Mouse (Mus musculus): ENCODE data around the gene Ccnk. TPM values are rescaled to one million over a fixed set of nuclear protein-coding genes. Genes with fewer than 3 reads are reported as not detected.

The Ccnk gene
- total RNA-seq, 2 experiments from 2014 or later: 30.5 to 32.8 TPM

DNA sequence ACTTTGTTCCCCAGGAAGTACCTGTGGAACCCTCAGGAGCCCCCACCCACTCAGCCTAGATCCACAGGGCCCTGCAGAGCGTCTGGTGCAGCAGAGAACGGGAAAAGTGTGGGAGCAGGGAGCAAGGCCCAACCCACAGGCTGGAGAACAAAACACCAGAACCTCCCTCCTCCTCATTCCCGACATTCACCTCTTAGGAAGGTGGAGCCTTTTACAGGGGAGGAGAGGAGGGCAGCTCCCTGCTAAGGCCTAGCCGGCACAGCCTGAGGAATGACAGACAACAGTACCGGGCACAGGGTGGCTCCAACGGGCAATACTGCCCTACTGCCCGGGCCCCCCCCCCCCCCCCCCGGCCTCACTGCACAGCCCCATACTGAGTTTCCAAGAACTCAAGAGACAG is 44.0 kb downstream of the Ccnk start:
- DNase-seq: no peak

DNA sequence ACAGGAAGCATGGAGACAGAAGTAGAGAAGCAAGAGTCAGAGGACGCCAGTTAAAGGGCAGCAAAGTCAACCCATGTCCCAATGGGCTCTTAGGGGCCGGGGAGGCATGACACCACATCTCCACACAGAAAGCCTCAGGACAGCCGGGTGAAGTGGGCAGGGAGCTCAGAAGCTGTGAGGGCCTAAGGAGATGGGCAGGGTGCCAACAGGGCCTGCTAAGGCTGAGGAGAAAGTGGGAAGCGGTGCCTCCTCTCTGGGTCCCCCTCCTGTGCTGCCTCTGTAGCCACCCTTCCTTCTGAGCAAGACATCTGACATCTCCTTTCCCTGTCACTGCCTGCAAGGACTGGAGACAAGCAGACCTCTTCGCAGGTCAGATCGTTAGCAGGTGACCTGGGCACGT is 46.4 kb downstream of the Ccnk start:
- peak; percentile 51 for DNase-seq

DNA sequence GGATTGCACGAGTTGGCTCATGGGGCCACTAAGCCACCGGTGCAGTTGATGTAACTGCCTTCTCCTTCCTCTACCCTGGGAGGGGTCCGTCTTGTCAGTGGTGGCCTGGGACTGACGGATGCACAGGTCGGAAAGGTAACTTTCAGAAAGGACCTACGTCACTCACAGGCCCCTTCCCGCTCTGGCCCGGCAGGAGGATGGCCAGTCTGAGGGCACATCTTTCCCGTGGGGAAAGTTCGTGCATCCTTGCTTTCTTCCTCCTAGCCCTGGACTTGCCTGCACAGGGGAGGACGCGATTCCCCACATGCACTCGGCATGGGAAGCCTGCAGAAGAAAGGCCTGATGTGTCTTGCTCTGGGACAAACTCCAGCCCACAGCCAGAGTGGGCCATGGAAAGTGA is 46.8 kb downstream of the Ccnk start:
- no peak for DNase-seq

DNA sequence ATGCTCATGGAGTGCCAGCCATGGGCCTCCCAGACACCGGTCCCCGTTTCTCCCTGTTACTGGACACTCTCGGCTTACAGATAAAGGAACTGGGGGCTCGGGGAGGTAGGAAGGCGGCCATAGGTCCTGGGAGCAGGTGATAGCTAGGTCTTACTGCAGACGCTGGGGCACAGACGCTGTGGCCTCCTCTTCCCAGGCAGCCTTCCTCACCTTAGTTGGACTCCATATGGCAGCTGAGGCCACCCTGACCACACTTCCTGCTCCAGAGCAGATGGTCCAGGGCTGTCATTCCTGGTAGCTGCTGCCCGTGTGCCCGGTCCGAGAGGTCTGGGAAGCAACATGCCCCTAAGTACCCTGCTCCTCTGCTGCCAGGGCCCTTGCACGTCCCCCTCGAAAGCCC is 47.6 kb downstream of the Ccnk start:
- DNase-seq: no peak

GRCm38 (mm10) chr12:108227527-108227926 is 48.1 kb downstream of the Ccnk start:
- DNase-seq: no peak

GRCm38 (mm10) chr12:108230077-108230476 is 50.7 kb downstream of the Ccnk start:
- no peak for DNase-seq

- peak; percentile 80 for DNase-seq
Measured at GRCm38 (mm10) chr12:108230821-108231794, 51.7 kb downstream of the Ccnk start.

DNA sequence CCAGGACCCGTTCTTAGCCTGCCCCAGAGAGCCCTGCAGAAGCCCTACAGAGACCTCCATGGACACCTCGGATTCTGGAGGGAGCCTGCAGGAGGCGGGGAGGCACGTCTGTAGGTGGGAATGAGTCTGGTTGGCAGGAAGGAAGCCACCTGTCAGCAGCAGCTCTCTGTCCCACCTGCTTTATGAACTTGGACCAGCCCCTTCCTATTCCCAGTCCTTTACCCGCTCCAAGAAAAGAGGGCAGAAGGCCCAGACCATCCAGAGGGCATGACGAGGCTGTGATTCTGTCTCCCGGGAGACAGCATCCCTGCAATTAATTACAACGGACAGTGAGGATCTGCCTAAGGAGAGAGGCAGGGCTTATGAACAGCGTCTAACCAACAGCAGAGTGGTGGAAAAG is 52.5 kb downstream of the Ccnk start:
- DNase-seq: no peak

- DNase-seq: no peak
Measured at GRCm38 (mm10) chr12:108233736-108234135, 54.4 kb downstream of the Ccnk start.

DNA sequence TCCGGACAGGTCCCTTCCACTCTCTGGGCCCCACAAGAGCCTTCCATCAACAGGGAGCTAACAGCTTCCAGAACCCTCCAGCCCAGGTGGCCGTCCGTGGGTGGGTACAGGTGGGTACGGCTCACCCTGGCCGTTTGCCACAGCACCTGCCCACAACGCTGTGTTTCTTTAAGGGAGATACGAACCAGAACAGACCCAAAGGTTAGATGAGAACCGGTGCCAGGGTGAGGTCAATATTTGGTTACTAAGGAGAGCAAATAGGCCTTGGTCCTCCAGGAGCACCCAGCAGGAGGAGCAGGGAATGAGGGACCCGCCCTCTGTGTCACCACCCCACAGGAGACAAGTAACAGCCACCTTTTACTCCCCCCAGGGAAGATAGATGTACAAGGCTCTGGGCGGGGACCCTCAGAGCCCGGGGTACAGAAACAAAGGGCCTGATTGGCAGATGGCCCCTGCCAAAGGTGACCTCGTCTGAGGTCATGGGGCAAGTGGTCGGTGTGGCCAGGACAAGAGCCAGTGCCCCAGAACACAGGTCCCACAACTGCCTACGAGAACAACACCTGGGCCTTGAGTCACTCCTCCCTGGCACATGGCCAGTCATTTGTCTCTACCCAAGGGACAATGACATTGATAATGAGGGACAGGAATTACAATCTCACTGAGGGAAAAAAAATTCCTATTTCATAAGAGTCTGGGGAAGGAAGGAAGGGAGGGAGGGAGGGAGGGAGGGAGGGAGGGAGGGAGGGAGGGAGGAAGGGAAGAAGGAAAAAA is 55.6 kb downstream of the Ccnk start:
- DNase-seq: no peak

DNA sequence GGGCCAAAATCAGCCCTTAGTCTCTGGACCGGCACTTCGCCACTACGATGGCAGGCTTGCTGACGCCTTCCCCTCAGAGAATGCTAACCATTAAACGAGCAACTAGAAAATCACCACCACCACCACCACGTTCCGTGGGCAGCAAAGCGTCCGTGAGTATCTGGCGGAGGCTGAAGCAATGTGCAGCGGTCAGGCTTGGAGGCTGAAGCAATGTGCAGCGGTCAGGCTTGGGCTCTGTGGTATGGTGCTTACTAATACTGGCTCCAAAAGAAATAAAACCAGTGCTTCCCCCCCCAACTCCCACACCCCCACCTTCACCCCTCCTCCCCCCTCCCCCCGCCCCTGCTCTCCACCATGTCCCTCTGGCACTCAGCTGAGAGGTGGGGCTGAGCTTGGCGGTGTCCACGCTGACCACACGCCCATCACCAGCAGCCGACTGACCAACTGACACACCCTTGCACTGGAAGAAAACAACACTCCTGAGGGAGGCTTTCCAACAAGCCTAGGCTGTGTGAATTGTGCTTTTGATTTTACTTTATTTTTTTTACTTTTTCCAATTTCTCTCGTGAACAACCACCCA is 56.7 kb downstream of the Ccnk start:
- DNase-seq: no peak

DNA sequence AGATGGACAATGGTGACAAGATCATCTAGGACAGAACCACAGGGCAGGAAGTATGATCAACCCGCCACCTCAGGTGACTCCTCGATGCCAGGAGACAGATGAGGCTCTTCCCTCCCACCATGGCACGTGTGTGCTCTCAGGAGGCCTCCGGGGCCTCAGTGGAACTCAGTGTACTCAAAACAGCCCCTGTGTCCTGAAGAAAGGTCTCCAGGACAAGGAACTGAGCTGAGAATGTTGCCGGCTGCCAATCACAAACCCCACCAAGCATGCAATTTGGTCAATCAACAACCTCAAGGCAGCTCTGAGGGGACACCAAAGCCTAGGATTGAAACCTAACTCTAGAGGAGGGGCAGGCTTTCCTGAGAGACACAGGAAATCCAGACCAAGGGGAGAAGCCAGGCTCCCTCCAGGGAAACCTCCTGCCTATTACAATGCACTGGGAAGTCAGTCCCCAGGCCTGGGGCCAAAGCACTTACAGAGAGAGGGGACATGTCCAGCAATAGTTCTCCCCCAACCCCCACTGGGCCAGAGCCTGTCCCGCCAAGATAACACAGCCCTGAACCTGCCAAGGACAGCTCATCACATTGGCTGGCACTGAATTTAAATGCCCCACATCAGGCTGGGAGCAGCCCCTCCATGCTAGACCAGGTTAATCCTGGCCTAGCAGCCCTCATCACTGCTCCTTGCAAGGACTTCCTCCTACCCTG is 58.1 kb downstream of the Ccnk start:
- peak; percentile 86 for DNase-seq

- DNase-seq: no peak
Measured at GRCm38 (mm10) chr12:108238395-108239035, 59.1 kb downstream of the Ccnk start.

- DNase-seq: peak; percentile 78
Measured at GRCm38 (mm10) chr12:108239441-108239840, 60.1 kb downstream of the Ccnk start.

DNA sequence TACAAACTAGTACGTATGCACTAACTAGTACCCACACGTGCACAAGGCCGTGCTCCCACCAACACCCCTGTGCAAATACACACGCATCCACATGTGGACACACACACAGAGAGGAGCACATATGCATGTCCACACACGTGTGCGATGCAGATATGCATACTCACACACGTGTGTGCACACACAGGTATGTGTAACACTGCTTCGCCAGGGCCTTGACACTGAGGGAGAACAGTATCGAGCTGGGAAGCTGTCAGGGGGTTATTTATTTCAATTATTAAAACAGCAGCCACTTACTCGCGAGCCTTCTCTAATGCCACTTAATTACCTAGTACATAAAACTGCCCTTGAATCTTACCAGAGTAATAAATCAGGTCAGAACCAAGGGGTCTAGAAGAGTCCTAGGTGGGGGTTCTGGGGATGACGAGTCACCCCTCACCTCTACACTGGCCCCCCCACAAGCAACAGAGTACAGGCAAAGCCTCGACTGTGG is 61.1 kb downstream of the Ccnk start:
- DNase-seq: no peak

DNA sequence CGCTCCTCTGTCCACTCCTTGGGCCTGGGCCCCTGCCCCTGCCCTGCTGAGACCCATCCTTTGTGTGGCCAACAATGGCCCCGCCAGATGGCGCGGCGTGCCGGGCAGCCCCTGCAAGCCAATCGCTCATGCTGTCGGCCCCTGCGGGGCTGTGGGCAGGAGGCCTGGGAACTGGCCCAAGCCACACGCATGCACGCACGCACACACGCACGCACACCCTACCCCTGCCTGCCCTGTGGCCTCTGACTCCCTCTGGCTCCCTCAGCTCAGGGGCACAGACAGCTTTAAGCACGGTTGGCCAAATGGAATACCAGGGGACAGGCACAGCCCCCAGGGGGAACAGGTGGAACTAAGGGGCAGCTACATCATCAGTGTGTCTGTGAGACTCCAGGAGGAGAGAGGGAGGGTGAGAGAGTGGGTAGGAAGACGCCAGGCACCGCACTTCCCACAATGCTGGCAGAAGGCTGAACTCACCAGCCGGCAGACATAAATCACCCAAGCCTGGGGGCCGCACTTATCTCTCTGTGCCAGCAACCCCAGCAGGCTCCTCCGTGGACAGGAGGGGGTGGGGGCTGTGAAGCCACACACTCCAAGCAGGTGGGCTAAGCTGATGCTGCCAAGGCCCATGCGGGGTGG is 61.7 kb downstream of the Ccnk start:
- DNase-seq: no peak

- DNase-seq: no peak
Measured at GRCm38 (mm10) chr12:108241626-108242025, 62.2 kb downstream of the Ccnk start.

DNA sequence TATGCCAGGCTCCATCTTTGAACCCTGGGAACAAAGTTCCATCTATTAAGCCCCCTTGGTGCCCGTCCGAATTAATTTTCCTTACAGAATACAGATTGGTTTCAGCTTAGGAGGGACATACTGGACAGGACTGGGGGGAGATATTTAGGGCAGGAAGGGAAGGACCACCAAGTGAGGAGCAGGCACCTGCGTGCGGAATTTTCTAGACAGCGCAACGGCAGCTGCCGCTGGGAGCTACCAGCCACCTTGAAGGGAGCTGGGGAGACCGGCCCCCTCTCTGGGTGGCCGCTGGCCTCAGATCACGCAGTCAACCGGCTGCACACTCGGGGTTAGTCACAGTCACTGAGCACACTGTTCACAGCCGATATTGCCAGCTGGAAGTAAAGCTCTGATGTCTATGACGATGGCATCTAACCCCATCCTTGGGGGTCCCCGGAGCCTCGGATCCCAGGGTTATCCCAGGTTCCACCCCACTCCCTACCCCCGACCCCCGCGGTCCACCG is 62.9 kb downstream of the Ccnk start:
- DNase-seq: no peak

- peak; percentile 90 for DNase-seq
Measured at GRCm38 (mm10) chr12:108244778-108245177, 65.4 kb downstream of the Ccnk start.

- DNase-seq: no peak
Measured at GRCm38 (mm10) chr12:108245579-108245978, 66.2 kb downstream of the Ccnk start.

Data from heart, postnatal 4 days (tissue).